Mouse (Mus musculus) MN1 (cell line): ENCODE results near the gene Olfr952.

Source experiments
- DNase-seq: peaks from one replicate; pipeline ENCODE4 v3.0.0-alpha.2; 2016; ENCODE audit warnings: low spot score

Olfr952 gene

GRCm38 (mm10) chr9:39427048-39427447, at the start of gene Olfr952:
Olfr952 (minus strand) TSS chr9:39427148.
- no peak for DNase-seq

GRCm38 (mm10) chr9:39471844-39472243, 44.9 kb upstream of the Olfr952 start, which contains the start of gene Olfr955:
Olfr955 (minus strand) TSS chr9:39471944.
- no peak for DNase-seq

GRCm38 (mm10) chr9:39456401-39456800, 29.5 kb upstream of the Olfr952 start, which contains the start of gene Olfr954:
Olfr954 (plus strand) TSS chr9:39456701.
- DNase-seq: no peak

- DNase-seq: no peak
Measured at GRCm38 (mm10) chr9:39387110-39387509, 39.8 kb downstream of the Olfr952 start, which contains the start of gene Olfr951. Olfr951 (plus strand) TSS chr9:39387410.
